Mouse (Mus musculus): Measurements from ENCODE around the gene Pkdcc. TPM values are rescaled to one million over a fixed set of nuclear protein-coding genes. Genes with fewer than 3 reads are reported as not detected.

The Pkdcc gene
- polyA plus RNA-seq, 1 experiment from 2014 or later, result 10.8 TPM

- Histone ChIP-seq H3K9ac (no peak overlapping the region), H3K4me3 (replicated peaks) (peak overlapping the region; percentile 25)
- WGBS, result 53% methylated on average over 23 of the region's 23 CpGs
These were observed 52.4 kb downstream of the Pkdcc start for GRCm38 (mm10) chr17:83267202-83268128.

GRCm38 (mm10) chr17:83271509-83271908 is 56.4 kb downstream of the Pkdcc start:
- H3K4me2 ChIP-seq, result no peak overlapping the region
- H3K27me3 ChIP-seq, result peaks cover 30% of the 10 kb centered on the region
- no peaks in the 10 kb centered on the region for H3K36me3 ChIP-seq (replicated peaks)
- no peak overlapping the region for H3K9ac ChIP-seq
- 2% methylated on average over 3 of the region's 3 CpGs for WGBS
- no peaks in the 10 kb centered on the region for H3K9me3 ChIP-seq
- H3K4me1 ChIP-seq, result peaks cover 19% of the 10 kb centered on the region
- 0 out of 2 replicates have a peak, but pooled peaks have one; percentile 10 for ATAC-seq (ENCODE audit: low FRiP score)
- H3K27ac ChIP-seq, result no peak overlapping the region
- no peak overlapping the region for H3K4me3 ChIP-seq (replicated peaks)

More at GRCm38 (mm10) chr17:83267202-83268128, 52.4 kb downstream of the Pkdcc start:
- ATAC-seq (ENCODE audit: low FRiP score), result peak; percentile 97
- Histone ChIP-seq H3K36me3 (replicated peaks) (no peaks in the 10 kb centered on the region), H3K9me3 (no peaks in the 10 kb centered on the region), H3K4me2 (peak overlapping the region; percentile 51), H3K27me3 (peaks cover 7% of the 10 kb centered on the region; the same call in 1 of the 2 replicates), H3K4me1 (peaks cover 7% of the 10 kb centered on the region; the same call in 1 of the 2 replicates), H3K27ac (peak overlapping the region; percentile 38; the same call in 1 of the 2 replicates)

- no peaks in the 10 kb centered on the region for H3K36me3 ChIP-seq (replicated peaks)
- H3K4me3 ChIP-seq (replicated peaks), result no peak overlapping the region
- no peak overlapping the region for H3K9ac ChIP-seq
- H3K27me3 ChIP-seq, result peaks cover 30% of the 10 kb centered on the region
- no peak overlapping the region for H3K4me2 ChIP-seq
- 69% methylated on average over 8 of the region's 8 CpGs for WGBS
- no peak overlapping the region for H3K27ac ChIP-seq
- peaks cover 30% of the 10 kb centered on the region for H3K4me1 ChIP-seq
- no peaks in the 10 kb centered on the region for H3K9me3 ChIP-seq
- ATAC-seq (ENCODE audit: low FRiP score), result no peak
These were observed 57.5 kb downstream of the Pkdcc start for GRCm38 (mm10) chr17:83272641-83273040.

GRCm38 (mm10) chr17:83273636-83274035 is 58.5 kb downstream of the Pkdcc start:
- no peaks in the 10 kb centered on the region for H3K9me3 ChIP-seq
- no peak overlapping the region for H3K4me3 ChIP-seq (replicated peaks)
- no peak overlapping the region for H3K9ac ChIP-seq
- no peak overlapping the region for H3K27ac ChIP-seq
- H3K27me3 ChIP-seq, result peaks cover 34% of the 10 kb centered on the region
- H3K4me1 ChIP-seq, result peaks cover 33% of the 10 kb centered on the region
- 17% methylated on average over 9 of the region's 9 CpGs for WGBS
- H3K36me3 ChIP-seq (replicated peaks), result no peaks in the 10 kb centered on the region
- ATAC-seq (ENCODE audit: low FRiP score), result no peak
- no peak overlapping the region for H3K4me2 ChIP-seq

GRCm38 (mm10) chr17:83274101-83274500 is 59.0 kb downstream of the Pkdcc start:
- Histone ChIP-seq H3K27me3 (peaks cover 37% of the 10 kb centered on the region), H3K4me1 (peaks cover 38% of the 10 kb centered on the region), H3K4me3 (replicated peaks) (no peak overlapping the region), H3K9ac (no peak overlapping the region), H3K9me3 (no peaks in the 10 kb centered on the region), H3K36me3 (replicated peaks) (no peaks in the 10 kb centered on the region), H3K27ac (no peak overlapping the region), H3K4me2 (no peak overlapping the region)
- WGBS, result 59% methylated on average over 4 of the region's 4 CpGs
- ATAC-seq (ENCODE audit: low FRiP score), result no peak

Other genes with a start within 250 kb of the Pkdcc start
- 44.5 and 46.6 TPM in 2 replicates for gene Eml4, start 135.6 kb downstream of the Pkdcc start, polyA plus RNA-seq (2016; fragmentation: Nextera tagmentation; extraction: Ambion mirVana)